Mouse (Mus musculus): ENCODE results near the gene Farp1.

GRCm38 (mm10) chr14:121267801-121268200 is 232.8 kb downstream of the Farp1 start:
- TF ChIP-seq POLR2A (IDR thresholded peaks at IDR 0.05; ENCODE audit: low read depth, low read length) (no peak), CTCF (conservative IDR thresholded peaks at IDR 0.05; ENCODE audit: insufficient read depth, insufficient read length, low read depth, low read length) (no peak)
